Mouse (Mus musculus): Measurements from ENCODE around the gene Zfp428. TPM values are rescaled to one million over a fixed set of nuclear protein-coding genes. Genes with fewer than 3 reads are reported as not detected.
"Not testable (repeated sequence)": the region's sequence is repeated elsewhere in the genome, so short reads cannot be mapped to it uniquely, and the experiment has no call there.

The Zfp428 gene
- total RNA-seq, 2 experiments from 2014 or later, result 53.7 to 53.8 TPM

DNA sequence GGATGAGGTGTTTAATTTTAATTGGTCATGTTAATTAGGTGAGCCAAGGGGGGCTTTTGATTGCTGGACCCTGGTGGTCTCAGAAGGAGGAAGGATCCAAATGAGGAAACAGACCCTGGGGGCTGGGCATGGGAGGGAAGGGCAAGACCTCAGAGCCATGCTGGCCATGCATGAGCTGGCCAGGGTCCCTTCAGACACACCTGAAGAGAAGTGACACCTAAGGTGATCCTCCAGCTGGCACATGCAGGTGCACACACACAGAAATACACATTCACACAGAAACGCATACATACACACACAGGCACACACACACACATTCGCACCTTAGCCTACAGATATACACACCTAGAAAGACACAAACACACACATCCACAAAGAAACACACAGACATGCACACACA is 27.1 kb upstream of the Zfp428 start:
- DNase-seq (ENCODE audit: low spot score in 2 of 2), result no peak
- intact Hi-C loops (cut with DNase I), result no loop called here

DNA sequence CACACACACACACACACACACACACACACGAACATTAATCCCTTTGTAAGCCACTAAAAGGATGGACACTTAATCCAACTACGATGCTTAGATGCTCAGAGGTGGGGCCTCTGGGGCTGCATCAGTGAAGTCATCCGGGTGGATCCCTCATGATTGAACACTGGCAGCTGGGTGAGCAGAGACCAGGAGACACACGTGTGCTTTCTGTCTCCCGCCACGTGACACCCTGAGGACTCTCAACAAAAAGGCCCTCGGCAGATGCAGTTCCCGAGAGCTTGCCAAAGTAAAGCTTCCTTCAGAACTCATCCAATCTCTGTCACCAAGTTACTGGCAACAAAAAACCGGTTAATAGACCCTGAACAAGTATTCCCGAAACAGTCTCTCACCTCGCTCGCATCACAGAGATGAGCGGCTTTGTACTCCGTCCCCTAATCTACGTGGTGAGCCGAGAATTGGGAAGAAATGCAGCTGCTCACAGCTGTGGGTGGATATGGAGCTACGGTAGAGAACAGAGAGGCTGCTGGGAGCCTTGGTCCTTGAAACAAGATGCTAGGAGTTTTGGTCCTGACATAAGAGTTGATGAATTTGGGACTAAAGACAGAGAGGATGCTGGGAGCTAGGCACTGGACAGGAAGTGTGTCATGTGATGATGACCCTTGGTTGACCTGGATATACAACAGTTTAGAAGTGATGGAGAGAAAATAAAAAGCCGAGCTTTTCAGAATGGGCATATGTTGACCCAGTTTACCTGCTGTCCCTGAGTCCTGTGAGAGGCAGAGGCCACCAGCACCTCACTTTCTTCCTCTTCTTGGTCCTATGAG is 26.5 kb upstream of the Zfp428 start:
- DNase-seq (ENCODE audit: low spot score in 2 of 2), result peak; percentile 51 to 89
- intact Hi-C loops (cut with DNase I), result no loop called here

DNA sequence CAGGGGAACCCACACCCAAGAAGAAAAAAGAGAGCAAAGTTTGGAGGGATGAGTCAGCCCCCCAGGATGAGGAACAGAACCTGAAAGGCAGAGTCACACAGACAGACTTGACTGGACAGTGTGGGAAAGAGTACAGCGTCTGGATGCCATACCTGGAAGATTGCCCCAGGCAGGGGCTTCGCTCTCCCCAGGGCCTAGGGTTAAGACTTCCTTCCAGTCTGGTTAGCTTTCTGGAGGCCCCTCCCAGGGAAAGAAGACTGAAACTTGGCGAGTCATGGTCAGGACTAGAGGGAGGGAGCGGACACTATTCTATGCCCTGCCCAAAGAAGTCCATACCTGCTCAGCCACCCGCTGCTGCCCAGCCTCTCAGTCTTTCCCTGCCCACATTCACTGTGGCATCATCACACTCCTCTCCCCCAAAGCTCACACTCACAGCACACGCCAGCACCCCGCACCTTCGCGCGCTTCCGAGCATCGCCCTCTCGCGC is 25.8 kb upstream of the Zfp428 start:
- intact Hi-C loops (cut with DNase I), result no loop called here
- DNase-seq (ENCODE audit: low spot score in 2 of 2), result no peak

DNA sequence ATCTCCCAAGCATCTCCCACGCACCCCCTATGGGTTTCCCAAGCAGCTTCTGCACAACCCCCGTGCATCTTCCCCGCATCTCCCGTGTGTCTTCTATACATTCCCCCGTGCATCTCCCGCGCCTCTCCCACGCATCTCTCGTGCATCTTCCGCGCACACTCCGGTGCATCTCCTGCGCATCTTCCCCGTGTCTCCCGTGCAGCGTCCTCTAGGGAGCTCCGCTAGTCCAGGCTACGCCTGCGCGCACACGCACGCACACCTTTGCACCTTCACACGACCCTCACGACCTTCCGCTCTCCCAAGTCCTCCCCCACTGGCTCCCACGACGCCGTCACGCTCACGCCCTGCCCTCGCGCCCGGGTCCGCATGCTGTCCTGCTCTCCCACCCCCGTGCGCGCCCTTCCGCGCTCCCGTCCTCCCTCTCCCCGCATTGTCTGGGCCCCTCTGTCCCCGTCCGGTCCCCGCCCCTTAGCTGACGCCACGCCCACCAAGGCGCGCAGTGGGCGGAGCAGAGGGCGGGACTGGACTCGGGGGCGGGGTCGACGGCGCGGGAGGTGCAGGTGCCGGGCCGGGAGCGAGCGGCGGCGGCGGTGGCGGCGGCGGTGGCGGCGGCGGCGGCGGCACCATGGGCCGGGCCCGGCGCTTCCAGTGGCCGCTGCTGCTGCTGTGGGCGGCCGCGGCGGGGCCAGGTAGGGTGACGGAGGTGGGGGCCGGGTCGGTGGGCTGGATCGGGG is 25.2 kb upstream of the Zfp428 start, which contains the start of gene Cadm4:
TSS of gene Cadm4 (plus strand) at position 550 of the 734 bp plus-strand sequence.
- DNase-seq (ENCODE audit: low spot score in 2 of 2), result peak; percentile 83 to 90
- intact Hi-C loops (cut with DNase I), result no loop called here

DNA sequence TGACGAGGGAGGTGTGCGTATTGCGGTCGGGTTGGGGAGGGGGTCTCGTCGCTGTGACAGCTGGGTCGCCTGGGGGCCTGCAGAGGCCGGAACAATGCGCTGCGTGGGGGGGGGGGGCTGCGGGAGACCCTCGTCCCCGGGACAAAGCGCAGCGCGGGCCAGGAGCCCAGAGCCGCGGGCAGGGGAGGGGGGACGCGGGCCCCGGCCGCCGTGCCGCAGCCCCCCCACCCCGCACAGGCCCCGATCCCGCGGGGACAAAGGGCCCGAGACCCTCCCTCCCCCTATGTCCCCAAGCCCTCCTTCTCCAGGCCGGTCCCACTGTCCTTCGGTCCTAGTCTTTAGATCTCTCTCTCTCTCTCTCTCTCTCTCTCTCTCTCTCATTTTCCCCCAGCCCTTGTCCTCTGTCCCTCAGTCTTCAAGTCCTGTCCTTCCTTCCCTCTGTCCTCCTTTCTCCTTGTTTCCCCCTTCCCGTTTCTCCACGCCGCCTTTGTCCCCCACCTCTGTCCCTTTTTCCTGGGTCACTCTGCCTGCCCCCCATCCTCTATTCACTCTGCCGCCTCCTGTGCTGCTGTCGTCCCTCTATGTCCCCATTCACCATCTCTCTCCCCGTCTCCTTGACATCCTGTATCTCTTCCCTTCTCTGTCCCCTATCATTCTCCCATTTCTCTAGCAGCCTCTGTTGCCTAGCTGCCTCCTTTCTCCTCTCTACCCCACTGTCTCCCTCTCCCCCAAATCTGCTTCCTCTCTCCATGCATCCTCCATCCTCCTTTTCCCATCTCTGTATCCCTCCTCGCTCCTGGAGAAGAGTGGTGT is 24.4 kb upstream of the Zfp428 start:
- intact Hi-C loops (cut with DNase I), result no loop called here
- DNase-seq (ENCODE audit: low spot score in 2 of 2), result no peak

DNA sequence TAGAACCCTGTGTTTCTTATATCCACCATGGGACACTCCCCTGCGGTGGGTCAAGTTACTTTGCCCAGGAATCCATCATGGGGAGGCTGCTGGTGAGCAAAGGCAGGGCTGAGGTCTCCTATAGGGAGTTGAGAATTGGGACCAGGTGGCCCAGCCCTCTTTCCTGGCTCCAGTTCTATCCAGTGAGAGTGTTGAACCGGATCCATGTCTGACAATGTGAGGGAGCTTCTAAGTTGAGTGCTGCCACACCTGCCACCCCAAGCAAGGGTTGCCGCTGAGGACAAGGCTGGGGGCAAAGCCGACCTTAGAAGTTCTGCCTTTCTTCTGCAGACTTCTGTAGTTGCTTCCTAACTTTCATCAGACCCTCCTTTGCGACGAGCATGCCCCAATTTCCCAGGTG is 23.5 kb upstream of the Zfp428 start:
- intact Hi-C loops (cut with DNase I); DNase-seq (ENCODE audit: low spot score in 2 of 2): not testable (repeated sequence)

DNA sequence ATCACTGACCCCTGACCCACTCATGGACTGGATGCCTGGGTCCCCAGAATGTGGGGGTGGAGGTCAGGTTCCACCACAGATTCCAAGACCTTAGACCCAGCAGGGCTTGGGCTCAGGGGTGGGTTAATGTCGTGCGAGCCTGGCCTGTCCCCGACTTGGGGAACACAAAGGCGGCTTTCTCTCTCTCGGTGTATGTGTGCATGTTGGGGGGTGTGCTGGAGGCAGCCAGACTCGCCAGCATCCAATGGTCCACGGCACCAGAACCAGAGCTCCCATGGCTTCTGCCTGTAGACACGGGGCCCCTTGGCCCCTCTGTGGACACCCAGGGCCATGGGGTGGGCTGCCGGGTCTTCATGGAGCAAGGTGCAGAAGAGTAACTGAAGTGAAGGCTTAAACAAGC is 21.3 kb upstream of the Zfp428 start:
- intact Hi-C loops (cut with DNase I), result no loop called here
- no peak for DNase-seq (ENCODE audit: low spot score in 2 of 2)

DNA sequence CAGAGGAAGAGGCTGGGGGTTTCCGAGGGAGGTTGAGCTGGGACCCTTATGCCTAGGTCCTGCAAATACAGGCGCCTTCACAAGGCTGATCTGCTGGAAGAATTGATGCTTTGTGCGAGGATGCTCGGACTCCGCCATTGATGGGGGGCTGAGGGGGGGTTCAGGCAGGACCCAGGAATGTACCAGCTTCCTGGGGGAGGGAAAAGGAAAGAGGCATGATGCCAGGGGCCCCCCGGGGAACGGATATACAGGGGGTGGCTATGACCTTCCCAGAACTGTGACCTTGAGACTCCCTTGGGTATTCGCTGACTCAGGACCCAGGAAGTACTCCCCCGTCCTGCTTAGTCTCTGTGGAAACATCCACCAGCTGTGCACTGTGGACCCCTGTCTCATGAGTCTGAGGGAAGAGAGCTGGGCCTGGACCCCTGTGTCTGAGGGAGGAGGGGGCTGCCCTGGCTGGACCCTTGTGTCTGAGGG is 20.1 kb upstream of the Zfp428 start:
- no peak for DNase-seq (ENCODE audit: low spot score in 2 of 2)
- intact Hi-C loops (cut with DNase I), result no loop called here

DNA sequence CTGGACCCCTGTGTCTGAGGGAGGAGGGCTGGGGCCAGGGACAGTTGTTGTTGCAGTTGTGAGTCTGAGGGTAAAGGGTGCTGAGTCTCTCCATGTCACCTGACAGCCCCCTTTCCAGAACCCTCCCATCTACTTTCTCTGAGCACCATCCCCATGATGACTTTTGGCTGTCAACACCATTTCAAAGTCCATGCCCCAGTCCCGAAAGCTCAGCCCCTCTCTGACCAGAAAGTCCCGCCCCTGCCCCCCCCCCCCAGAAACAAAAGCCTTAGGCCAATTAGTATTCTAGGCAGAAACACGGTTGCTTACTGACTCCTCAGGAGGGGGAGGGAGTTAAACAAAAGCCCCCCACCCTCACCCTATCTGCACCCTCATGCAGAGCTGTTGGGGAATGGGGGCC is 19.4 kb upstream of the Zfp428 start:
- intact Hi-C loops (cut with DNase I), result no loop called here
- DNase-seq (ENCODE audit: low spot score in 2 of 2), result no peak

DNA sequence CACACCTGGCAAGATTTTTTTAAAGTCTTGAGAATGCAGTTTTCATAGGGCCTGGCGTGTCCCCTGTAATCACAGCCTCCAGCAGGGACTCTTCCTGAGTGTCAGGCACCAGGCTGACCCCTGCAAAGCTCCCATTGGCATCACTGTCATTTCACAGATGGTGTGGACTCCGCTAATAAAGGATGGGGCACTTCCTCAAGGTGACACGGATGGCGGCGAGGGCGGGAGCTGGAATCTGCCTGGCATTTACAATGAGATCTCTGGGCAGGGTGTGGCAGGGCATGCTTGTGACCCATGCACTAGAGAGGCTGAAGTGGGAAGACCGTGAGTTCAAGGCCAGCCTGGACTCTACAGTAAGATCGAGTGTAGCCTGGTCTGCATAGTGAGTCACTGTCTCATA is 18.5 kb upstream of the Zfp428 start:
- no peak for DNase-seq (ENCODE audit: low spot score in 2 of 2)

DNA sequence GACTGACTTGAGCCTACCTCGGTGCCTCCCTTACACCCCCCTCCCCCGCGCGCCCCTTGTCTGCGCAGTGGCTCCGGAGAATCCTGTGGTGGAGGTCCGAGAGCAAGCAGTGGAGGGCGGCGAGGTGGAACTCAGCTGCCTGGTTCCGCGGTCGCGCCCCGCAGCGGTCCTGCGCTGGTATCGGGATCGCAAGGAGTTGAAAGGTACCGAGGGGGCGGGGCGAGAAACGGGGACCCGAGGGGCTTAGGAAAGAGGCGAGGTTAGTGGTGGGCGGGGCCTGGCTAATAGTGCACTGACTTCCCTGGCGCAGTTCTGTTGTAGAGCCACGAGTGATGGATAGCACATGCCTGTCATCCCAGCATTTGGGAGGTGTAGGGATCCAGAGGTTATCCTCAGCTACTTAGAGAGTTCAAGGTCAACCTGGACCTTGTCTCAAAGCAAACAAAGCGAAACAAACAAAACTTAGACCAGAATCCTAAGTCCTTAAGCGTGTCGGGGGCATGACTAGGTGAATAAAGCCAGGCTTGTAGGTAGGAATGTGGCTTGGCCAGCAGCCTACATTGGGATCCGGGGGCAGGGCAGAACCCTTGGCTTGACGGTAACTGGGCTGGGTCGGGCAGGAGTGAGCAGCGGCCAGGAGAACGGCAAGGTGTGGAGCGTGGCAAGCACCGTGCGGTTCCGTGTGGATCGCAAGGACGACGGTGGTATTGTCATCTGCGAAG is 6.8 kb upstream of the Zfp428 start:
- DNase-seq (ENCODE audit: low spot score in 2 of 2), result no peak
- intact Hi-C loops (cut with DNase I), result no loop called here

More for the DNA sequence above, 18.5 kb upstream of the Zfp428 start:
- intact Hi-C loops (cut with DNase I), result no loop called here

DNA sequence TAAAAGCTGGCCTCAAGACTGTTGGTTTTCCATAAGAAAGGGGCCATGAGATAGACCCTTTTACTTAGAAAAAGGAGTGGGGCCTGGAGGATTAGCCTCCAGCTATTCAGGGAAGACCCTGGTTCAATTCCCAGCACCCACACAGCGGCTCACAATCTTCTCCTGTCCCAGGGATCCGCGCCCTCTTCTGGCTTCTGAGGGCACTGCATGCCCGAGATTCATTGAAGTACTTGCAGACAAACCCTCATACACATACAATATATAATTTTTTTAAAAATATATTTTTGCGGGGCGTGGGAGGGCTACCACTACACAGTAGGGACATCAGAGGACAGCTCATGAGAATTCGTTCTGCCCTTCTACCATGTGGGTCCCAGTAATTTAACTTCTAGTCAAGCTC is 5.9 kb upstream of the Zfp428 start:
- intact Hi-C loops (cut with DNase I), result no loop called here
- DNase-seq (ENCODE audit: low spot score in 2 of 2), result peak; percentile 57 to 73

DNA sequence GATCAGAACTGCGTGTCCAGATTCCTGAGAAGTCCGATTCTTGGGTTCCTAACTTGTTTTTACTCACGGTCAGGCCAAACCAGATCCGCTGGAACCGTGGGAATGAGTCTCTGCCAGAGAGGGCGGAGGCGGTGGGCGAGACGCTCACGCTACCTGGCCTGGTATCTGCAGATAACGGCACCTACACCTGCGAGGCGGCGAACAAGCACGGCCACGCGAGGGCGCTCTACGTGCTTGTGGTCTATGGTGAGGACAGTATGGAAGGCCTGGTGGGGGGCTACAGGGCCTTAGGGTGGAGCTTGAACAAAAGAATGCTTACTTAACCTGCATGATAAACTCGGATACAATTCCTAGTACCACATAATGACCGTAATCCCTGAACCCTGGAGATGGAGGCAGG is 5.3 kb upstream of the Zfp428 start:
- intact Hi-C loops (cut with DNase I), result no loop called here
- DNase-seq (ENCODE audit: low spot score in 2 of 2), result peak in 1 of 2 experiments; percentile 52

DNA sequence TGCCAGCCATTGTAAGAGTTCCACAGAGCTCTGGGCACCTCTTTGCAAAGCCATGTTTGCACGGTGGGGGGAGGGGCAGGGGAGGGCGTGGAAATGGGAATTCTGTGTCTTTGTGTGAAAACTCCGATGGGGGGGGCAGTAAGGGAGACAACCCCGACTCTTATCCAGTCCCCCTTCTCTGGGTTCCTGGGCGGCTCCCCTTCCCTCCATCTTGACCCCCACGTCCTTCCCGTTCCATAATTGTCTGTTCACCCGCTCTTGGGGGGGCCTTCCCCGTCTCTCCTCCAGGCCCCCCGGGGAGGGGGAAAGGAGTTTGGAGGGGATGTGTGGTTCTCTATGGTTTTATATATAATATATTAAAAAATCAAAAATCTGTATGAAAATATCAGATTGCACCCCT is 2.8 kb upstream of the Zfp428 start:
- DNase-seq (ENCODE audit: low spot score in 2 of 2), result no peak
- intact Hi-C loops (cut with DNase I), result no loop called here

DNA sequence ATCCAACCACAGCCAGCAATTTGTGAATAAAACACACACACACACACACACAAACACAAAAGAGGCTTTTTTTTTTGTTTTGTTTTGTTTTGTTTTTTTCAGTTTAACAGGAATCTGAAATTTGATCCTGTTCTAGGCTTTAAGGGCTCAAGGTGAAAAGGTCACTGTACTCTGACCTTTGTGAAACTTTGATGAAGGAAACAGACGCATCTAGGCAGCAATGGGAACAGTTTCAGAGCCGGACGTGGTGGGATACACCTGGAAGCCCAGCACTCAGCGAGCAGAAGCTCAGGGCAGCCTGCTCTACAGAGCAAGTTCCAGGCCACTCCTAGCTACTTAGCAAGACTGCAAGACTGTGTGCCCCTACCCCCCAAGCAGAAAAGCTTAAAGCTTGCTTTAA is 1.9 kb upstream of the Zfp428 start:
- intact Hi-C loops (cut with DNase I), result no loop called here
- DNase-seq (ENCODE audit: low spot score in 2 of 2), result no peak

DNA sequence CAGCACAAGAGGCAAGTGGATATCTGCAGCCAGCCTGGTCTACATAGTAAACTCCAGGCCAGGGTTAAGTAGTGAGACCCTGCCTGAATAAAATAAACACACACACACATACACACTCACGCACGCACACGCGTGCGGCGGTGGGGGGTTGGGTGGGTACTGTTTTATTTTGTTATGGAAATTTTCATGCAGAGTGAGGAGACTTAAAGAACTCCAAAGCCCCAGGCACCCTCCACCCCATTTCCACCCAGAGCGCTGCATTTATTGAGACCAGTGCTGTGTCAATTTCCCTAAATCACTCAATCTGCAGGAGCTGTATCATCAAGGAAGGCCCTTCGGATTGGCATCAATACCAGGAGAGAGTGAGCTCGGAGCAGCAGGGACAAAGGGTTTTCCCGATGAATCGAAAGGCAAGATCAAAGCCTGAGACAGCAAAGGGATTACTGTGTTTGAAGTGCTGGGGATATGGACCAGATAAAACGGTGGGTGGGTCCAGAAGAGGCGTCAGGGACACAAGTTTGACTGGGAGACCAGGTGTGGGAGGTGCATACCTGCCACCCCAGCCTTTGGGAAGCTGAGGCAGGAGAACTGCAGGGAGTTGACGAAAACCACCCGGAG is 1.2 kb upstream of the Zfp428 start:
- intact Hi-C loops (cut with DNase I), result no loop called here
- DNase-seq (ENCODE audit: low spot score in 2 of 2), result no peak

DNA sequence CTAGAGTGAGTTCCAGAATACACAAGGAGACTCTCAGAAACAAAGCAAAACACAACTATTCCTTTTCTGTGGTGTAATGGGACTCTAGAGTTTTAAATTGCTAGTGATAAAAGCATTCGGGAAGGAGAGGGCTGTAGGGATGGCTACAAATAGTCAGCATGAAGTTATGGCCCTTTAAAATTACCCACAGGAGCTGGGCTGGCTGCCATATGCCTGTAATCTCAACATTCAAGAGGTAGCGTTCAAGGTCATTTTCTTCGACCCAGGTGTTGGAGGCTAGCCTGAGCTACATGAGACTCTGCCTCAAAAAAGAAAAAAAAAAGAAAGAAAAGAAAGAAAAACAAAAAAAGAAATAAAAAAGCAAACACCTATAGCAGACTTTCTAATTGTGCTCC is 744 bp upstream of the Zfp428 start:
- DNase-seq (ENCODE audit: low spot score in 2 of 2), result no peak
- intact Hi-C loops (cut with DNase I), result no loop called here

DNA sequence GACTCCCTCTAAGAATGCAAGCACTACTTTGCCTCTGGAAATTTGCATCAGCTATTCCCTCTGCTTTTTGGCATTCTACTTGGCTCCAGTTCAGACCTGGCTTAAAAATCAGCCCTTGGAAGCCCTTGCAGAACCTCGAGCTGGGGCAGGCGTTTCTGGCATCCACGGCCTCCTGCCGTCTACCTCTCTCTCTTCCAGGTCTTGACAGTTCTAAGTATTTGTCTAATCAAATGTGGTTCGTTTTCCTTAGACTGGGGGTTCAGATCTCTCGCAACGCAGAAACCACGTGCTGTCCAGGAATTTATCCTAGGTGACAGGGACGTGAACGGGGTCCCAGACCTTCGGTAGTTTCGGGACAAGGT is 349 bp upstream of the Zfp428 start:
- intact Hi-C loops (cut with DNase I), result no loop called here

DNA sequence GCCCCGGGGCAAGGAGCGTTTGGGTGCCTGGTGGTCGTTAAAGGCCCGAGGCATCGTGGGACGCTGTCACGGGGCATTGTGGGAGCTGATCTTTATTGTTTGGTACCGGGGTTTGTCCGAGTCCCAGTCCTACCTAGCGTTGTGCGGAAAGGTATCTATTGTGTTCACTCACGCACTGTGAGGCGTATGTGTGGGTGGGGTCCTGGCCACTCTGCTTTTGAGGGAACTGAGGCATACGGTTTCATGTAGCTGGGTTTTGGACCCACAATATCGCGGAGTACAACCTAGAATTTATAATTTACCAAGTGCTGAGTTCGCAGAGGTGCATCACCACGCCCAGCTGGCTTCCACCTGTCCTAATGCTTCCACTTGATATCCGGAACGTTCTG is 914 bp downstream of the Zfp428 start:
- intact Hi-C loops (cut with DNase I), result no loop called here
- DNase-seq (ENCODE audit: low spot score in 2 of 2), result no peak

More for the DNA sequence above, 349 bp upstream of the Zfp428 start:
- peak; percentile 55 to 77 for DNase-seq (ENCODE audit: low spot score in 2 of 2)
